Mouse (Mus musculus): Measurements from ENCODE around the gene AC192777.2. TPM values are rescaled to one million over a fixed set of nuclear protein-coding genes. Genes with fewer than 3 reads are reported as not detected.
"Not testable (repeated sequence)": the region's sequence is repeated elsewhere in the genome, so short reads cannot be mapped to it uniquely, and the experiment has no call there.

The AC192777.2 gene
- polyA plus RNA-seq (2012; ENCODE audit: insufficient read depth, low replicate concordance) = not detected in 2 replicates

- H3K9me3 ChIP-seq; H3K4me1 ChIP-seq; H3K27me3 ChIP-seq (replicated peaks); H3K36me3 ChIP-seq (replicated peaks; ENCODE audit: low read length); H3K4me3 ChIP-seq (replicated peaks): not testable (repeated sequence)
Measured at GRCm38 (mm10) chr17:40095150-40095549, at the start of gene AC192777.2. Gene AC192777.2 (plus strand): TSS chr17:40095450.

GRCm38 (mm10) chr17:40116172-40116571, 20.9 kb downstream of the AC192777.2 start:
- H3K9me3 ChIP-seq; H3K4me3 ChIP-seq (replicated peaks); H3K36me3 ChIP-seq (replicated peaks; ENCODE audit: low read length); H3K27me3 ChIP-seq (replicated peaks); H3K4me1 ChIP-seq: not testable (repeated sequence)

GRCm38 (mm10) chr17:40116877-40117276, 21.6 kb downstream of the AC192777.2 start:
- H3K27me3 ChIP-seq (replicated peaks); H3K4me1 ChIP-seq; H3K4me3 ChIP-seq (replicated peaks); H3K9me3 ChIP-seq; H3K36me3 ChIP-seq (replicated peaks; ENCODE audit: low read length): not testable (repeated sequence)

Other genes with a start within 250 kb of the AC192777.2 start
- gene Esp38, start 144.9 kb upstream of the AC192777.2 start, polyA plus RNA-seq (2012; ENCODE audit: insufficient read depth, low replicate concordance) = not detected in 2 replicates
- not detected in 2 replicates for gene Pgk2, start 113.2 kb downstream of the AC192777.2 start, polyA plus RNA-seq (2012; ENCODE audit: insufficient read depth, low replicate concordance)
- gene Crisp3, start 146.8 kb downstream of the AC192777.2 start, polyA plus RNA-seq (2012; ENCODE audit: insufficient read depth, low replicate concordance) = not detected in 2 replicates
- gene Crisp1, start 223.8 kb downstream of the AC192777.2 start, polyA plus RNA-seq (2012; ENCODE audit: insufficient read depth, low replicate concordance) = not detected in 2 replicates